Mouse (Mus musculus) ES-Bruce4 (cell line): ENCODE results near the gene Klf13.

Experiments used
- CTCF ChIP-seq: IDR thresholded peaks from one replicate; pipeline ENCODE4 v1.8.1; 2011; ENCODE audit warnings: low read depth, low read length
- EP300 ChIP-seq: IDR thresholded peaks from 2 replicates; pipeline ENCODE4 v1.6.1; 2011; ENCODE audit warnings: low read depth, low read length; ENCODE audit not compliant: insufficient read depth
- POLR2A ChIP-seq: IDR thresholded peaks from one replicate; pipeline ENCODE4 v1.8.1; 2011; ENCODE audit warnings: low read length; ENCODE audit not compliant: insufficient read depth

DNA sequence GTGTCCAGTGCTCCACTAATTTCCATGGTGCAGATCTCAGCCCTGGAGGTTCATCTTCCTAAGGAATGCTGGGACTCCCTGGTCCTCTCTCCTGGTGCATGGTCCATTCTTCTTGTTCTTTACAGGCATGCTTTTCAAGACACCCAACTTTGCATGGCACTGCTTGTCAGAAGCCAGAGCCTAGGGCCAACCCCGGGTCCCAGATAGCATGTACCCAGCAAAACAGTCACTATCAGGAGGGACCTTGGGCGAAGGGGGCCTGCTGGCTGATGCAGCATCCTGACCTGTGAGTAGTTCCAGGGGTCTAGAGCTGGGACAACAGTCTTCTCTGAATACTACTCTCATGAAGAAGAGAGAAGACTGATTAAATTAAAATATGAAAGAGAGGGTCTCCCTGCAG lies 49.7 kb upstream of the Klf13 start:
- TF ChIP-seq POLR2A (no peak), CTCF (no peak), EP300 (no peak)
